Comparison of ENCODE assay signal across 8 mouse cellular contexts in the genomic region with DNA sequence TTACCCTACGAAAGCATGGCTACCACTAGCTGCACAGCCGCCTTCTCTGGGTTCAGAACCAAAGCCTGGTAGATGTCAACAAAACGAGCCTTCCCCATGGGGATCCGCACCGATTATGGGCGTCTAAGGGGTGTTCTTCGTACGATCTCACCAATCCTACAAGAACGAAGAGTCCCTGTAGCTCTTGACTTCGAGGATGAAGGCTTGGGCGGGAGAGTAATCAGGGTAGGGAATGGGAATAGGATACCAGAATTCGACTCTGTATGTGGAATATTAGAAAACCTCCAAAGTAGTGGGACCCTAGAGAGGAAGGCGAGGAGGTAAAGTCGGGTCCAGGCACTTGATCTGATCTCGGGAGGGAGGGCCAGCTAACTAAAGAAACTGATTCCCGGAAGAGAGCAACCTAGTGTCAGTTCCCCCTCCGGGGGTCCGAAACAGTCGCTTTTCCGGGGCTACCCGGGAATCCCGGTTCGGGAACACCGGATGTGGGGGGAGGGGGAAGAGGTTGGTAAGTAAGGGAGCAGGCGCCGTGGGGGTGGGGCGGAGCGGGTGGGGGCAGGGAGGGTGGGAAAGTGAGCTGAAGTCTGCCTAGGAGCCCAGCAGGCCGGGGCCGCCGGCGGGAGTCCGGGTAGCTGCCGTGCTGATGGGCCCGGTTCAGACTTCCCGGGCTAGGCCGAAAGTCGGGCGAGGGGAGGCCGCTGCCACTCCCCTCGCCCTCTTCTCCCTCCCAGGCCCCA. TPM values are rescaled to one million over a fixed set of nuclear protein-coding genes. Genes with fewer than 3 reads are reported as not detected.
DNase-seq lines count a peak whose midpoint lies in the region; ATAC-seq and TF ChIP-seq lines count a peak whose summit lies in the region.

A gene (minus strand): TSS at position 420 of the 737 bp plus-strand sequence.

- H3K36me3 ChIP-seq in intestine, postnatal 0 days (ENCODE audit: control insufficient read depth, insufficient read depth), result peaks cover 13% of the 10 kb centered on the region
- peaks cover 33% of the 10 kb centered on the region for H3K36me3 ChIP-seq in limb, embryonic 14.5 days (ENCODE audit: control insufficient read depth, insufficient read depth, low read length)
- no peaks in the 10 kb centered on the region; the same call in 1 of the 2 replicates for H3K36me3 ChIP-seq in midbrain, embryonic 15.5 days (replicated peaks)

- under 1% methylated on average over 38 of the region's 41 CpGs for WGBS in intestine, postnatal 0 days
- 1% methylated on average over 34 of the region's 41 CpGs for WGBS in limb, embryonic 14.5 days
- under 1% methylated on average over 41 of the region's 41 CpGs for WGBS in midbrain, embryonic 15.5 days

- H3K4me2 ChIP-seq in intestine, postnatal 0 days (replicated peaks; ENCODE audit: low read depth), result peak within 1 kb of the TSS; percentile 72
- H3K4me2 ChIP-seq in limb, embryonic 14.5 days (replicated peaks; ENCODE audit: low read depth, low read length, severe bottlenecking), result peak within 1 kb of the TSS; percentile 48
- H3K4me2 ChIP-seq in midbrain, embryonic 15.5 days, result peak within 1 kb of the TSS; percentile 84

- no peaks in the 10 kb centered on the region for H3K27me3 ChIP-seq in intestine, postnatal 0 days (replicated peaks; ENCODE audit: control insufficient read depth, insufficient read depth, low read length)
- H3K27me3 ChIP-seq in limb, embryonic 14.5 days (ENCODE audit: control insufficient read depth, insufficient read depth, low read length), result no peaks in the 10 kb centered on the region
- no peaks in the 10 kb centered on the region for H3K27me3 ChIP-seq in midbrain, embryonic 15.5 days (replicated peaks)

- H3K4me1 ChIP-seq in intestine, postnatal 0 days (replicated peaks; ENCODE audit: control insufficient read depth, insufficient read depth, low read length), result peaks cover 12% of the 10 kb centered on the region; the same call in 1 of the 2 replicates
- peaks cover 36% of the 10 kb centered on the region for H3K4me1 ChIP-seq in limb, embryonic 14.5 days (ENCODE audit: control insufficient read depth, insufficient read depth, low read length)
- H3K4me1 ChIP-seq in midbrain, embryonic 15.5 days, result peaks cover 47% of the 10 kb centered on the region

- peak within 1 kb of the TSS; percentile 96 for H3K27ac ChIP-seq in intestine, postnatal 0 days (ENCODE audit: low read depth, low read length)
- H3K27ac ChIP-seq in limb, embryonic 14.5 days (replicated peaks; ENCODE audit: low read depth, low read length), result peak within 1 kb of the TSS; percentile 96
- peak within 1 kb of the TSS; percentile 90 for H3K27ac ChIP-seq in midbrain, embryonic 15.5 days

- ATAC-seq in intestine, postnatal 0 days, result peak; percentile 73
- peak; percentile 76 for ATAC-seq in limb, embryonic 14.5 days (ENCODE audit: low FRiP score, low read depth)
- peak; percentile 88 for ATAC-seq in midbrain, embryonic 15.5 days (replicated peaks)

- no peak for TF ChIP-seq CTCF in intestine, postnatal 0 days (IDR thresholded peaks at IDR 0.05; ENCODE audit: low read depth)

- TF ChIP-seq POLR2A in limb, embryonic 14.5 days (IDR thresholded peaks at IDR 0.05; ENCODE audit: borderline replicate concordance, extremely low read depth, insufficient read depth, insufficient read length), result no peak

- H3K9me3 ChIP-seq in intestine, postnatal 0 days (ENCODE audit: control insufficient read depth), result no peaks in the 10 kb centered on the region
- no peaks in the 10 kb centered on the region for H3K9me3 ChIP-seq in limb, embryonic 14.5 days (ENCODE audit: control insufficient read depth, low read length)
- H3K9me3 ChIP-seq in midbrain, embryonic 15.5 days, result no peaks in the 10 kb centered on the region

- peak within 1 kb of the TSS; percentile 95 for H3K9ac ChIP-seq in intestine, postnatal 0 days (ENCODE audit: low read depth, low read length)
- peak within 1 kb of the TSS; percentile 87 for H3K9ac ChIP-seq in limb, embryonic 14.5 days (ENCODE audit: low read depth, low read length, severe bottlenecking)
- peak within 1 kb of the TSS; percentile 65 for H3K9ac ChIP-seq in midbrain, embryonic 15.5 days

- H3K4me3 ChIP-seq in intestine, postnatal 0 days (ENCODE audit: low read depth, low read length), result peak within 1 kb of the TSS; percentile 80
- peak within 1 kb of the TSS; percentile 67 for H3K4me3 ChIP-seq in limb, embryonic 14.5 days (replicated peaks; ENCODE audit: low read length)
- H3K4me3 ChIP-seq in midbrain, embryonic 15.5 days, result peak within 1 kb of the TSS; percentile 85

- DNase-seq in right cerebral cortex, adult 18-20 months, result peak; percentile 48
- DNase-seq in right cerebral cortex, postnatal 25 days, result no peak
- DNase-seq in embryo, embryonic 9.5 days (ENCODE audit: extremely low spot score), result peak; percentile 84
- peak; percentile 98 for DNase-seq in heart, adult 11 months
- DNase-seq in limb, embryonic 14.5 days (ENCODE audit: low spot score), result peak; percentile 65
- peak; percentile 51 to 82 for DNase-seq in spleen, postnatal 4 days (ENCODE audit: low spot score in 2 of 2)

RNA-seq across cellular contexts. Expression of the gene that starts here (rescaled TPM):
- 0.90 and 0.93 TPM in 2 replicates for polyA plus RNA-seq in intestine, postnatal 0 days (2015; fragmentation: Nextera tagmentation; extraction: Ambion mirVana)
- polyA plus RNA-seq in limb, embryonic 14.5 days (2012; rRNA removed), result 8.4 and 11.4 TPM in 2 replicates
- polyA plus RNA-seq in limb, embryonic 14.5 days (2014; fragmentation: Nextera tagmentation; extraction: Ambion mirVana), result not detected in 2 replicates
- not detected in 2 replicates for polyA plus RNA-seq in midbrain, embryonic 15.5 days (2015; fragmentation: Nextera tagmentation; extraction: Ambion mirVana)

Comparison
In these comparisons a context has a peak if more than half of its experiments do, and no peak if none do; other contexts are left out.
1. Peak in ATAC-seq, H3K4me3 ChIP-seq, H3K27ac ChIP-seq, H3K9ac ChIP-seq and H3K4me2 ChIP-seq in intestine, postnatal 0 days; RNA of the gene not detected or under 1 TPM.
2. Peak in ATAC-seq, H3K4me3 ChIP-seq, H3K27ac ChIP-seq, H3K9ac ChIP-seq and H3K4me2 ChIP-seq in midbrain, embryonic 15.5 days; RNA of the gene not detected or under 1 TPM.